Mouse (Mus musculus): Measurements from ENCODE around the gene Ang2. TPM values are rescaled to one million over a fixed set of nuclear protein-coding genes. Genes with fewer than 3 reads are reported as not detected.

Ang2 gene
- polyA plus RNA-seq, 1 experiment from 2014 or later, result not detected

Other genes with a start within 250 kb of the Ang2 start
- 0.30 and 0.68 TPM in 2 replicates for gene Pnp2, start 243.2 kb downstream of the Ang2 start, polyA plus RNA-seq (2014; fragmentation: Nextera tagmentation; extraction: Ambion mirVana)
- gene Rnase10, start 191.4 kb downstream of the Ang2 start, polyA plus RNA-seq (2014; fragmentation: Nextera tagmentation; extraction: Ambion mirVana), result not detected in 2 replicates
- not detected in 2 replicates for gene Rnase9, start 157.3 kb downstream of the Ang2 start, polyA plus RNA-seq (2014; fragmentation: Nextera tagmentation; extraction: Ambion mirVana)
- not detected in 2 replicates for gene Rnase11, start 149.0 kb downstream of the Ang2 start, polyA plus RNA-seq (2014; fragmentation: Nextera tagmentation; extraction: Ambion mirVana)
- gene Rnase12, start 141.5 kb downstream of the Ang2 start, polyA plus RNA-seq (2014; fragmentation: Nextera tagmentation; extraction: Ambion mirVana), result not detected in 2 replicates
- not detected in 2 replicates for gene Olfr750, start 124.7 kb downstream of the Ang2 start, polyA plus RNA-seq (2014; fragmentation: Nextera tagmentation; extraction: Ambion mirVana)
- 12.3 and 12.7 TPM in 2 replicates for gene Rnase4, start 108.1 kb downstream of the Ang2 start, polyA plus RNA-seq (2014; fragmentation: Nextera tagmentation; extraction: Ambion mirVana)
- 2.2 TPM in 2 replicates for gene Ang, start 108.0 kb downstream of the Ang2 start, polyA plus RNA-seq (2014; fragmentation: Nextera tagmentation; extraction: Ambion mirVana)
- gene Eddm3b, start 84.7 kb downstream of the Ang2 start, polyA plus RNA-seq (2014; fragmentation: Nextera tagmentation; extraction: Ambion mirVana), result not detected in 2 replicates
- gene Rnase6, start 75.2 kb downstream of the Ang2 start, polyA plus RNA-seq (2014; fragmentation: Nextera tagmentation; extraction: Ambion mirVana), result 0.22 and 0.57 TPM in 2 replicates
- gene Rnase1, start 52.4 kb downstream of the Ang2 start, polyA plus RNA-seq (2014; fragmentation: Nextera tagmentation; extraction: Ambion mirVana), result 0.24 and 0.58 TPM in 2 replicates
- gene Rnase2b, start 36.9 kb downstream of the Ang2 start, polyA plus RNA-seq (2014; fragmentation: Nextera tagmentation; extraction: Ambion mirVana), result not detected in 2 replicates
- gene Ear14, start 4.2 kb upstream of the Ang2 start, polyA plus RNA-seq (2014; fragmentation: Nextera tagmentation; extraction: Ambion mirVana), result not detected in 2 replicates
- not detected in 2 replicates for gene Rnase2a, start 57.0 kb upstream of the Ang2 start, polyA plus RNA-seq (2014; fragmentation: Nextera tagmentation; extraction: Ambion mirVana)
- not detected in 2 replicates for gene Gm7247, start 162.6 kb upstream of the Ang2 start, polyA plus RNA-seq (2014; fragmentation: Nextera tagmentation; extraction: Ambion mirVana)
- gene Vmn2r88, start 211.7 kb upstream of the Ang2 start, polyA plus RNA-seq (2014; fragmentation: Nextera tagmentation; extraction: Ambion mirVana), result not detected in 2 replicates